Mouse (Mus musculus) small intestine, adult 2 months (tissue): Measurements from ENCODE around the gene Asap3. TPM values are rescaled to one million over a fixed set of nuclear protein-coding genes. Genes with fewer than 3 reads are reported as not detected.

Source experiments
- H3K27ac ChIP-seq: fragments of 200-500 bp; 2 replicates; pipeline ENCODE4 v1.5.1; 2012; ENCODE audit warnings: low read depth, low read length, control low read depth, inconsistent platforms; ENCODE audit not compliant: insufficient read depth
- H3K27me3 ChIP-seq: fragments of 200-500 bp; 2 replicates; pipeline ENCODE4 v1.6.1; 2012; ENCODE audit warnings: mild to moderate bottlenecking, moderate library complexity, low read length, inconsistent platforms; ENCODE audit not compliant: control insufficient read depth, insufficient read depth
- H3K36me3 ChIP-seq: fragments of 200-500 bp; 2 replicates; pipeline ENCODE4 v1.6.1; 2012; ENCODE audit warnings: mild to moderate bottlenecking, low read length, control low read depth, inconsistent platforms; ENCODE audit not compliant: control insufficient read depth, insufficient read depth
- H3K4me1 ChIP-seq: fragments of 200-500 bp; 2 replicates; pipeline ENCODE4 v1.6.1; 2012; ENCODE audit warnings: low read length, inconsistent platforms, mixed read lengths; ENCODE audit not compliant: control insufficient read depth, insufficient read depth, insufficient read length
- H3K4me3 ChIP-seq: fragments of 200-500 bp; 2 replicates; pipeline ENCODE4 v1.5.1; 2012; ENCODE audit warnings: low read depth, mild to moderate bottlenecking, control low read depth, inconsistent platforms, low read length, moderate library complexity
- CTCF ChIP-seq: fragments of 200-500 bp; IDR thresholded peaks from 2 replicates; pipeline ENCODE4 v1.5.1; 2012; ENCODE audit warnings: low read depth, mild to moderate bottlenecking, control low read depth, inconsistent platforms, low read length, moderate library complexity, mixed read lengths; ENCODE audit not compliant: insufficient replicate concordance, insufficient read length; ENCODE audit errors: extremely low read depth
- POLR2A ChIP-seq: fragments of 200-500 bp; IDR thresholded peaks from 2 replicates; pipeline ENCODE4 v1.6.1; 2012; ENCODE audit warnings: low read depth, mild to moderate bottlenecking, control low read depth, inconsistent platforms, low read length, moderate library complexity
- WGBS: fragments of 180-500 bp; shearing (Covaris S2); methylation state at CpG from one replicate; pipeline ENCODE4 v1.1.7; 2018; 5-methylcytosine and 5-hydroxymethylcytosine counted together
- polyA plus RNA-seq: library from polyadenylated mRNA; depleted of rRNA; stranded (reverse); fragments of >200 nt; gene quantifications from 2 replicates; pipeline ENCODE4 v1.2.3, GENCODE M21; 2012; rRNA removed

Asap3 gene
- polyA plus RNA-seq, 1 experiment: 1.3 TPM

DNA sequence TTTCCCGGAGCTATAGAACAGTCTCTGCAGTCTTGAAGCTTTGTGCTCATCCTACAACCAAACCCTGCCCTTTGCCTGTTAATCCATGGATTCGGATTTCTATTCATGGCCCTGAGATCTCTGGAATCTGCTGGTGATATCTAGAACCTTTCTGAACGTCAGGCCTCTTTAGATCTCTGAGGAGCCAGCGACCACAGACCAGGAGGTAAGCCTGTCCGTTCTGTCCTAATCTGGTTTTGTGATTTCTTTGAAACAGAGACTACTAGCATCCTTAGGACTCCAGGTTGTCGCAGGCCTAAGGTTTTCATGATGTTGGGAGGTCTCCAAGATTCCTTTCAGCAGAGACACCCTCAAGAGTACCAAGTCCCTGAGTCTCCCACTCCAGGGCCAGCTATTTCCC is 78.7 kb downstream of the Asap3 start:
- Histone ChIP-seq H3K27me3 (no peaks in the 10 kb centered on the region), H3K4me1 (peaks cover 3% of the 10 kb centered on the region; the same call in 1 of the 2 replicates), H3K27ac (peak overlapping the region; percentile 72), H3K4me3 (peak overlapping the region; percentile 76), H3K36me3 (peaks cover 12% of the 10 kb centered on the region)
- 28% methylated on average over 6 of the region's 6 CpGs for WGBS
- TF ChIP-seq CTCF (no peak), POLR2A (no peak)

DNA sequence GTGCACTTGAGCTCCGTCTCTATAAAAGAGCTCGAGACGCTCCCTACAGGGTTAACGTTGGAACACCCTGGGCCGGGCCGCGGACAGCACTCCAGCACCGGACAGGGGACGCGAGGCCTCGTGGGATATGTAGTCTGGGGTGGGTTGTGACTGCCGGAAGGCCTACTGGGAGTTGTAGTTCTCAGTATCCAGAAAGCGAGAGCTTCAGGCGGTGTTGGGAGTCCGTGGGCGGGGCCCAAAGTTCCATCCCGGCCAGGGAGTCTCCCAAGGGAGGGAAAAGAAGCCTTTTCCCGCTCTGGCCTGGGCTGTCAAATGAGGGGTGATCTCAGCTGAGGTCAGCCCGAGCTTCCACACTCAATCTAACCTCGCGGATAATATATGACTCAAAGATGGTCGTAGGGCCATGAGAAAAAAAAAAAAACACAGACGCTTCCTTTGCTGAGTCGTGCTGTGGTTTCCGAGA is 79.2 kb downstream of the Asap3 start:
- Histone ChIP-seq H3K27ac (peak overlapping the region; percentile 87), H3K36me3 (peaks cover 17% of the 10 kb centered on the region), H3K27me3 (no peaks in the 10 kb centered on the region), H3K4me1 (peaks cover 3% of the 10 kb centered on the region; the same call in 1 of the 2 replicates), H3K4me3 (peak overlapping the region; percentile 76)
- WGBS: under 1% methylated on average over 25 of the region's 25 CpGs
- TF ChIP-seq CTCF (no peak), POLR2A (peak; percentile 54; the same call in 1 of the 2 replicates)

DNA sequence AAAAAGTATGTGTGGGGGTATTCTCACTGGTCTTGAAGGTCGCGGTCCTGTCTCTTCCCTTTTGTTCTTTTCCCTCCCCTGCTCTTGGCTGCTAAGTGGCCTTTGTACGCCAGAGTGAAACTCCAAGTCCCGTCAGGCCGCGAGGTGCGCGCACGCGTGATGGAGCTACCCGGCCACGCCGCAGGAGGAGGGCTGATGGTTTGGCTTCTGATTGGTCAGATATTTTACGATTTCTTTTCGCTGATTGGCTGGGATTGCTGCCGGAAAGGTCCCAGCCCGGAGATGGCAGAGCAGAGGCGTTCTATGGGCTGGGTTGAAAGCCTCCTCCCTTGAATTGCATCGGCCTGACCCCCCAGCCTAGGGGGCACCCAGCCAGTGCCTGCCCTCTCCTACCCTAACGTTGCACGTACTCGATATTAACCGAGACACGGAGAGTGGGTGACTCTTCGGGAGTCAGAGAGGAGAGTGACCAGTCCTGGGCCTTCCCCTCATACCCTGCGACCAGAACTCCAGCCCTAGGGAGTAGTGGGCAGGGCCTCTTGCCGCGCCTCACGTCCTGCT is 79.7 kb downstream of the Asap3 start:
- Histone ChIP-seq H3K36me3 (peaks cover 22% of the 10 kb centered on the region), H3K4me1 (peaks cover 3% of the 10 kb centered on the region; the same call in 1 of the 2 replicates), H3K27me3 (no peaks in the 10 kb centered on the region), H3K4me3 (peak overlapping the region; percentile 76), H3K27ac (peak overlapping the region; percentile 87)
- TF ChIP-seq CTCF (no peak), POLR2A (peak; percentile 80)
- WGBS: under 1% methylated on average over 29 of the region's 29 CpGs

DNA sequence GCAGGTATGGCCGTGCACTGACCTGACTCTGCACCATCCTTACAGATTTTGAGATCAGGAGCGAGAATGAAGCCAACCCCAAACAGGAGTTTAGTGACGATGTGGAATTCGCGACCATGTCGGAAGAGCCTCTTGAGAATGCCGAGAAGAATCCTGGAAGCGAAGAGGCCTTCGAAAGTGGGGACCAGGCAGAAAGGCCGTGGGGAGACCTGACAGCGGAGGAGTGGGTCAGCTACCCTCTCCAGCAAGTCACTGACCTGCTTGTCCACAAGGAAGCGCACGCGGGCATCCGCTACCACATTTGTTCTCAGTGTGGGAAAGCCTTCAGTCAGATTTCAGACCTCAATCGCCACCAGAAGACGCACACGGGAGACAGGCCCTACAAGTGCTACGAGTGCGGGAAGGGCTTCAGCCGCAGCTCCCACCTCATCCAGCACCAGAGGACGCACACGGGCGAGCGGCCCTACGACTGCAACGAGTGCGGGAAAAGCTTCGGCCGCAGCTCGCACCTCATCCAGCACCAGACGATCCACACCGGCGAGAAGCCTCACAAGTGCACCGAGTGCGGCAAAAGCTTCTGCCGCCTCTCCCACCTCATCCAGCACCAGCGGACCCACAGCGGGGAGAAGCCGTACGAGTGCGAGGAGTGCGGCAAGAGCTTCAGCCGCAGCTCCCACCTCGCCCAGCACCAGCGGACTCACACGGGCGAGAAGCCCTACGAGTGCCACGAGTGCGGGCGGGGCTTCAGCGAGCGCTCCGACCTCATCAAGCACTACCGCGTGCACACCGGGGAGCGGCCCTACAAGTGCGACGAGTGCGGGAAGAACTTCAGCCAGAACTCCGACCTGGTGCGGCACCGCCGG is 84.0 kb downstream of the Asap3 start:
- TF ChIP-seq POLR2A (no peak), CTCF (no peak)
- no peaks in the 10 kb centered on the region for H3K27me3 ChIP-seq
- H3K27ac ChIP-seq: no peak overlapping the region
- WGBS: 90% methylated on average over 66 of the region's 66 CpGs
- H3K4me3 ChIP-seq: no peak overlapping the region
- H3K4me1 ChIP-seq: peaks cover 3% of the 10 kb centered on the region; the same call in 1 of the 2 replicates
- peaks cover 44% of the 10 kb centered on the region for H3K36me3 ChIP-seq

DNA sequence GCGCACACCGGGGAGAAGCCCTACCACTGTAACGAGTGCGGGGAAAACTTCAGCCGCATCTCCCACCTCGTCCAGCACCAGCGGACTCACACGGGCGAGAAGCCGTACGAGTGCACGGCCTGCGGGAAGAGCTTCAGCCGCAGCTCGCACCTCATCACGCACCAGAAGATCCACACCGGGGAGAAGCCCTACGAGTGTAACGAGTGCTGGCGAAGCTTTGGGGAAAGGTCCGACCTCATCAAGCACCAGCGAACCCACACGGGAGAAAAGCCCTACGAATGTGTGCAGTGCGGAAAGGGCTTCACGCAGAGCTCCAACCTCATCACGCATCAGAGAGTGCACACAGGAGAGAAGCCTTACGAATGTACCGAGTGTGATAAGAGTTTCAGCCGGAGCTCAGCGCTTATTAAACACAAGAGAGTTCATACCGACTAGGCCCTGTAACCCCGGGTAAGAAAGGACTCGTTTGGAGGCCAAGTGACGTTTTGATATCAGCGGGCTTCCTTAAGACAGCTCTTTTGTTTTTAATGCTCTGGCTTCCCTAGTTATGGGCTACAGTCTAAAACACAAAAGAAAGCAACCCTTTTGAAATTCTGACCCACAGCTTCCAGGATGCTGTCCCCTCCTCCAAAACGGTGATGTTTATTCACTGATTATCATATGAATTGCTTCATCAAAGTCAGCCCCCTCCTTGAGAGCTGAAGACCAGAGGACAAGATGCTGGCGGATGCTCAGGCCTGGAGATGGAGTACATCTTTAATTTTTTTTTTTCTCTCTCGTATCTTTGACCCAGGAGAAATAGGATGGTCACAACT is 84.8 kb downstream of the Asap3 start:
- no peak overlapping the region for H3K4me3 ChIP-seq
- 91% methylated on average over 39 of the region's 39 CpGs for WGBS
- peaks cover 44% of the 10 kb centered on the region for H3K36me3 ChIP-seq
- H3K27me3 ChIP-seq: no peaks in the 10 kb centered on the region
- H3K27ac ChIP-seq: no peak overlapping the region
- peaks cover 3% of the 10 kb centered on the region; the same call in 1 of the 2 replicates for H3K4me1 ChIP-seq
- TF ChIP-seq POLR2A (no peak), CTCF (no peak)

DNA sequence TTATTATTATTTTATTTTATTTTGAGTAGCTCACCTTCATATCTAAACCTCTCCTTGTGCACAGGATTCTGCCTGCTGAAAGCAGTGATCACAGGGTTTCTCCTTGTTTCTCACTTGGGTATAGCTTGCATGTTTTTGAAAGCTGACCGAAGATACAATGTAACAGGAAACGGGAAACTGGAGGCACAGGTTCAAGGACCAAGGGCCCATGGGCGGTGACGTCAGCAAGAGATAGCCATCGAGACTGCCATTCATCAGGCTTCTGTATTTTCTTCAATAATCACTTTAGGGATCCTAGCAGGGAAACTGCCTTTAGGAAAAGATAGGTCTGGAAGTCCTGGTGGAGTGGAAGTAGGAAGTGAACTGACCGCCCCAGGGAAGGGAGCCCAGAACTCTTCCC is 85.5 kb downstream of the Asap3 start:
- no peak for TF ChIP-seq CTCF
- TF ChIP-seq POLR2A: no peak
- WGBS: 90% methylated on average over 6 of the region's 6 CpGs
- peaks cover 44% of the 10 kb centered on the region for H3K36me3 ChIP-seq

More for the DNA sequence above, 85.5 kb downstream of the Asap3 start:
- Histone ChIP-seq H3K4me1 (peaks cover 1% of the 10 kb centered on the region; the same call in 1 of the 2 replicates), H3K27me3 (no peaks in the 10 kb centered on the region), H3K27ac (no peak overlapping the region), H3K4me3 (no peak overlapping the region)

Other genes with a start within 250 kb of the Asap3 start
- gene Gale, start 242.6 kb upstream of the Asap3 start, polyA plus RNA-seq: 116 and 163 TPM in 2 replicates
- 79.6 and 166 TPM in 2 replicates for gene Lypla2, start 233.7 kb upstream of the Asap3 start, polyA plus RNA-seq
- gene Pithd1, start 219.1 kb upstream of the Asap3 start, polyA plus RNA-seq: 32.2 and 60.0 TPM in 2 replicates
- gene Eloa, start 184.6 kb upstream of the Asap3 start, polyA plus RNA-seq: 3.6 and 6.2 TPM in 2 replicates
- gene Rpl11, start 152.9 kb upstream of the Asap3 start, polyA plus RNA-seq: 176 and 224 TPM in 2 replicates
- gene Id3, start 62.9 kb upstream of the Asap3 start, polyA plus RNA-seq: 262 and 519 TPM in 2 replicates
- 7.5 and 11.5 TPM in 2 replicates for gene E2f2, start 34.0 kb upstream of the Asap3 start, polyA plus RNA-seq
- 7.8 and 14.8 TPM in 2 replicates for gene Tcea3, start 41.4 kb downstream of the Asap3 start, polyA plus RNA-seq
- gene Zfp46, start 78.3 kb downstream of the Asap3 start, polyA plus RNA-seq: 4.0 and 9.4 TPM in 2 replicates
- 0.93 and 2.8 TPM in 2 replicates for gene Hnrnpr, start 104.6 kb downstream of the Asap3 start, polyA plus RNA-seq
- gene Htr1d, start 217.2 kb downstream of the Asap3 start, polyA plus RNA-seq: 0.05 and 0.23 TPM in 2 replicates